Comparison of ENCODE assay signal across 23 mouse cellular contexts in genomic region chr15:26377355-26377754, GRCm38 (mm10).
A peak's percentile ranks its signal among the peaks of the same experiment; 100 is the strongest.
DNase-seq lines count a peak whose midpoint lies in the region; ATAC-seq and TF ChIP-seq lines count a peak whose summit lies in the region.
"Had no signal": no experiment of that assay in that cellular context is flagged by ENCODE, and none has a peak within 500 bp of the region (broad histone marks: within the 10 kb centered on the region; RNA-seq: fewer than 3 reads in every experiment).

No protein-coding gene starts in this region.

- in situ Hi-C loops in CH12.LX (cut with MboI; ENCODE audit: low pct_ligation_motif_present, low pct_unique_long_range_greater_than_20kb, low sequenced_read_pairs) = no loop called here

- dilution Hi-C loops in CH12.LX (cut with MboI; ENCODE audit: extremely low pct_ligation_motif_present, extremely low pct_unique_long_range_greater_than_20kb, low sequenced_read_pairs) = no loop called here

- TF ChIP-seq EP300 in CH12.LX (IDR thresholded peaks at IDR 0.05; ENCODE audit: low read length) = peak; percentile 56
- no peak for TF ChIP-seq EP300 in stomach, postnatal 0 days (optimal IDR thresholded peaks at IDR 0.05)

- DNase-seq in cerebellum, adult 9-10 months = peak; percentile 4
- no peak for DNase-seq in cerebellum, adult 8-10 months
- peak; percentile 65 for DNase-seq in CH12.LX (ENCODE audit: extremely low read depth)
- DNase-seq in stomach, postnatal 0 days (ENCODE audit: low spot score) = no peak
- DNase-seq: adrenal gland, adult 8-10 months; adrenal gland, postnatal 25 days; B cell, adult 2 months; forebrain, postnatal 0 days; gastrocnemius, adult 2 months; gastrocnemius, postnatal 14 days; heart, adult 11 months had no signal

- H3ac ChIP-seq in myocyte (ENCODE audit: control insufficient read depth, insufficient read length) = no peak overlapping the region

- TF ChIP-seq CTCF in CH12.LX (conservative IDR thresholded peaks at IDR 0.05 in 1 of 2, IDR thresholded peaks at IDR 0.05 in 1 of 2; ENCODE audit: low read depth in 2 of 2, low read length in 2 of 2) = no peak
- TF ChIP-seq CTCF in stomach, postnatal 0 days (IDR thresholded peaks at IDR 0.05; ENCODE audit: low read depth) = no peak

- H3K27ac ChIP-seq in liver, embryonic 15.5 days (replicated peaks) = no peak overlapping the region
- H3K27ac ChIP-seq in liver, embryonic 12.5 days = no peak overlapping the region
- H3K27ac ChIP-seq in CH12.LX (ENCODE audit: insufficient read depth, low read depth) = no peak overlapping the region
- no peak overlapping the region for H3K27ac ChIP-seq in stomach, postnatal 0 days (replicated peaks)
- H3K27ac ChIP-seq: embryonic facial prominence, embryonic 12.5 days; embryonic facial prominence, embryonic 15.5 days; gastrocnemius, adult 2 months; hindbrain, embryonic 12.5 days; hindbrain, embryonic 15.5 days; intestine, embryonic 15.5 days had no signal

- H3K27me3 ChIP-seq in liver, embryonic 15.5 days = no peaks in the 10 kb centered on the region
- no peaks in the 10 kb centered on the region for H3K27me3 ChIP-seq in liver, embryonic 12.5 days (replicated peaks)
- H3K27me3 ChIP-seq in CH12.LX (replicated peaks) (no peaks in the 10 kb centered on the region), myocyte (ENCODE audit: control insufficient read depth, insufficient read depth, insufficient read length) (no peaks in the 10 kb centered on the region)
- H3K27me3 ChIP-seq in stomach, postnatal 0 days (ENCODE audit: control insufficient read depth, insufficient read depth, low read length) = no peaks in the 10 kb centered on the region
- H3K27me3 ChIP-seq: embryonic facial prominence, embryonic 12.5 days; embryonic facial prominence, embryonic 15.5 days; hindbrain, embryonic 12.5 days; hindbrain, embryonic 15.5 days; intestine, embryonic 15.5 days had no signal

- no peak overlapping the region for H3K9ac ChIP-seq in liver, embryonic 15.5 days
- no peak overlapping the region for H3K9ac ChIP-seq in liver, embryonic 12.5 days
- no peak overlapping the region for H3K9ac ChIP-seq in CH12.LX (ENCODE audit: insufficient read depth, low read depth)
- no peak overlapping the region for H3K9ac ChIP-seq in stomach, postnatal 0 days (ENCODE audit: low read length)
- H3K9ac ChIP-seq: embryonic facial prominence, embryonic 12.5 days; embryonic facial prominence, embryonic 15.5 days; forebrain, postnatal 0 days; hindbrain, embryonic 12.5 days; hindbrain, embryonic 15.5 days; intestine, embryonic 15.5 days had no signal

- TF ChIP-seq RAD21 in CH12.LX (IDR thresholded peaks at IDR 0.05; ENCODE audit: low read depth, low read length) = no peak

- H3K4me2 ChIP-seq in liver, embryonic 15.5 days = no peak overlapping the region
- no peak overlapping the region for H3K4me2 ChIP-seq in liver, embryonic 12.5 days
- no peak overlapping the region for H3K4me2 ChIP-seq in CH12.LX (ENCODE audit: insufficient read depth, low read depth, poor library complexity, severe bottlenecking)
- H3K4me2 ChIP-seq in myocyte (ENCODE audit: low read depth) = no peak overlapping the region
- H3K4me2 ChIP-seq in stomach, postnatal 0 days (replicated peaks; ENCODE audit: low read depth) = no peak overlapping the region
- H3K4me2 ChIP-seq: embryonic facial prominence, embryonic 12.5 days; embryonic facial prominence, embryonic 15.5 days; heart, embryonic 11.5 days; hindbrain, embryonic 12.5 days; hindbrain, embryonic 15.5 days; intestine, embryonic 15.5 days had no signal

- peak; percentile 57 for ATAC-seq in liver, embryonic 15.5 days (ENCODE audit: insufficient read depth)
- ATAC-seq in liver, embryonic 12.5 days = no peak
- no peak for ATAC-seq in stomach, postnatal 0 days (ENCODE audit: low FRiP score, low TSS enrichment)
- ATAC-seq: activated CD4-positive, CD25-positive, alpha-beta regulatory T cell, adult 4 months; CD4-positive, CD25-positive, alpha-beta regulatory T cell, adult 4 months; forebrain, embryonic 14.5 days; forebrain, postnatal 0 days; intestine, embryonic 15.5 days had no signal

- H3K79me2 ChIP-seq in CH12.LX (replicated peaks; ENCODE audit: control insufficient read depth, extremely low read depth, insufficient read depth, poor library complexity, severe bottlenecking) (no peaks in the 10 kb centered on the region), myocyte (ENCODE audit: control insufficient read depth, insufficient read depth) (no peaks in the 10 kb centered on the region)

- H3K9me3 ChIP-seq in liver, embryonic 15.5 days (replicated peaks) = no peaks in the 10 kb centered on the region
- H3K9me3 ChIP-seq in liver, embryonic 12.5 days (replicated peaks) = no peaks in the 10 kb centered on the region
- H3K9me3 ChIP-seq in CH12.LX (replicated peaks; ENCODE audit: low read length) = no peaks in the 10 kb centered on the region
- H3K9me3 ChIP-seq in stomach, postnatal 0 days (ENCODE audit: control insufficient read depth, low read length) = no peaks in the 10 kb centered on the region
- H3K9me3 ChIP-seq: embryonic facial prominence, embryonic 12.5 days; embryonic facial prominence, embryonic 15.5 days; hindbrain, embryonic 12.5 days; hindbrain, embryonic 15.5 days; intestine, embryonic 15.5 days had no signal

- 28% methylated on average over 2 of the region's 2 CpGs for WGBS in liver, embryonic 15.5 days (ENCODE audit: insufficient replicate concordance)
- WGBS in liver, embryonic 12.5 days (ENCODE audit: insufficient replicate concordance) = 35% methylated on average over 2 of the region's 2 CpGs
- 59% methylated on average over 2 of the region's 2 CpGs for WGBS in stomach, postnatal 0 days

- no peaks in the 10 kb centered on the region for H3K4me1 ChIP-seq in liver, embryonic 15.5 days (replicated peaks)
- no peaks in the 10 kb centered on the region for H3K4me1 ChIP-seq in liver, embryonic 12.5 days
- peaks cover 11 to 57% of the 10 kb centered on the region in 2 experiments; a peak in 3 of 4 replicates for H3K4me1 ChIP-seq in CH12.LX (ENCODE audit: control insufficient read depth in 1 of 2, insufficient read depth in 2 of 2)
- H3K4me1 ChIP-seq in stomach, postnatal 0 days (replicated peaks; ENCODE audit: control insufficient read depth, insufficient read depth) = no peaks in the 10 kb centered on the region
- H3K4me1 ChIP-seq: embryonic facial prominence, embryonic 12.5 days; embryonic facial prominence, embryonic 15.5 days; hindbrain, embryonic 12.5 days; hindbrain, embryonic 15.5 days; intestine, embryonic 15.5 days had no signal

- no peak for TF ChIP-seq POLR2A in CH12.LX (IDR thresholded peaks at IDR 0.05; ENCODE audit: low read depth, low read length)
- no peak for TF ChIP-seq POLR2A in myocyte (IDR thresholded peaks at IDR 0.05; ENCODE audit: insufficient read length, low read depth)

- H3K4me3 ChIP-seq in liver, embryonic 15.5 days (replicated peaks) = no peak overlapping the region
- no peak overlapping the region for H3K4me3 ChIP-seq in liver, embryonic 12.5 days
- H3K4me3 ChIP-seq in CH12.LX (replicated peaks in 1 of 3; ENCODE audit: low read depth in 2 of 3, low read length in 2 of 3, poor library complexity in 1 of 3) = no peak overlapping the region
- no peak overlapping the region for H3K4me3 ChIP-seq in myocyte
- H3K4me3 ChIP-seq in stomach, postnatal 0 days (ENCODE audit: low read depth, low read length) = no peak overlapping the region
- H3K4me3 ChIP-seq: embryonic facial prominence, embryonic 12.5 days; embryonic facial prominence, embryonic 15.5 days; gastrocnemius, adult 2 months; hindbrain, embryonic 12.5 days; hindbrain, embryonic 15.5 days; intestine, embryonic 15.5 days had no signal

- no peaks in the 10 kb centered on the region for H3K36me3 ChIP-seq in liver, embryonic 15.5 days (replicated peaks)
- H3K36me3 ChIP-seq in liver, embryonic 12.5 days = no peaks in the 10 kb centered on the region
- H3K36me3 ChIP-seq in CH12.LX (replicated peaks in 1 of 2; ENCODE audit: control insufficient read depth in 1 of 2, insufficient read depth in 1 of 2, low read length in 1 of 2) (no peaks in the 10 kb centered on the region), myocyte (ENCODE audit: control insufficient read depth, insufficient read depth) (no peaks in the 10 kb centered on the region)
- H3K36me3 ChIP-seq in stomach, postnatal 0 days (ENCODE audit: control insufficient read depth, insufficient read depth, low read length) = no peaks in the 10 kb centered on the region
- H3K36me3 ChIP-seq: embryonic facial prominence, embryonic 12.5 days; embryonic facial prominence, embryonic 15.5 days; hindbrain, embryonic 12.5 days; hindbrain, embryonic 15.5 days; intestine, embryonic 15.5 days had no signal

TF ChIP-seq in CH12.LX, 34 proteins besides CTCF, POLR2A, EP300 and RAD21:
- no peak for TF ChIP-seq ZKSCAN1 (IDR thresholded peaks at IDR 0.05; ENCODE audit: borderline replicate concordance, low read depth, low read length)
- 0 out of 2 replicates have a peak, but pooled peaks have one; percentile 24 for TF ChIP-seq SIN3A (IDR thresholded peaks at IDR 0.05; ENCODE audit: low read length)
- TF ChIP-seq TCF12 (IDR thresholded peaks at IDR 0.05; ENCODE audit: low read depth, low read length) = peak; percentile 33; the same call in 1 of the 2 replicates

TF ChIP-seq in myocyte, 11 proteins besides CTCF, POLR2A, EP300 and RAD21:
- TF ChIP-seq MYOD1 (IDR thresholded peaks at IDR 0.05; ENCODE audit: control insufficient read depth in 1 of 3, insufficient read length in 2 of 3, low read depth in 2 of 3) (peak in 2 of 3 experiments; percentile 22 to 74), MYOG (IDR thresholded peaks at IDR 0.05; ENCODE audit: control insufficient read depth in 1 of 3, insufficient read depth in 1 of 3, insufficient read length in 2 of 3, low read depth in 2 of 3) (peak in 1 of 3 experiments; percentile 7), POLR2AphosphoS2 (IDR thresholded peaks at IDR 0.05; ENCODE audit: insufficient read length, low read depth) (no peak)

Comparison
In these comparisons a context has a peak if more than half of its experiments do, and no peak if none do; other contexts are left out.
1. DNase-seq: peak in cerebellum, adult 9-10 months (single experiment) and CH12.LX (single experiment); none in cerebellum, adult 8-10 months (single experiment) and stomach, postnatal 0 days (single experiment).